Mouse (Mus musculus) brain, embryonic 14.5 days (tissue): Measurements from ENCODE around the gene Myh4.

Source experiments
- CTCF ChIP-seq: fragments of 200-500 bp; IDR thresholded peaks from 2 replicates; pipeline ENCODE4 v1.5.1; 2012; ENCODE audit warnings: inconsistent platforms, mild to moderate bottlenecking, moderate library complexity, borderline replicate concordance; ENCODE audit not compliant: insufficient read depth, insufficient read length; ENCODE audit errors: extremely low read depth
- POLR2A ChIP-seq: fragments of 200-500 bp; IDR thresholded peaks from 2 replicates; pipeline ENCODE4 v1.6.1; 2012; ENCODE audit warnings: mild to moderate bottlenecking, inconsistent platforms, borderline replicate concordance; ENCODE audit not compliant: poor library complexity, insufficient read depth, insufficient read length, severe bottlenecking; ENCODE audit errors: extremely low read depth

DNA sequence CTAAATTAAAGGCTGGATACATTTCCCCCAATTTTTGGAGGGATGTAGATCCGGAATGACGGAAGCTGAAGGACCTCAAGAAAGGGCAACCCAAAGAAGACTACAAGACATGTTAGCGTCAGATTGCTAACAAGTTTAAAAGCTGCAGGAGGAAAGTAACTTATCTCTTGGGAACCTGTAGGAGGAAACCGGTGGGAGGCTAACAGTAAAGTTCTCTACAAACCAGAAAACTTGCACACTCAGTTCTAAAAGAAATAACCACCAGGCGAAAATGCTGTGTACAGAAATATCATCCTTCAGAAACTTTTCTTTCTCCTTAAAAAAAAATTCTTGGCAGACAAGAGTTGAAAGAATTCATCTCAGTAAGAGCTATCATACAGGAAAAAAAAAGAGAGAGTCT is 8.7 kb upstream of the Myh4 start:
- TF ChIP-seq CTCF (no peak), POLR2A (no peak)
